Mouse (Mus musculus) lung, postnatal 4 days (tissue): ENCODE data around the gene Cd2.

Experiments used
- DNase-seq, 2 experiments: peaks; one replicate each; pipeline ENCODE4 v3.0.0; 2021

The Cd2 gene

DNA sequence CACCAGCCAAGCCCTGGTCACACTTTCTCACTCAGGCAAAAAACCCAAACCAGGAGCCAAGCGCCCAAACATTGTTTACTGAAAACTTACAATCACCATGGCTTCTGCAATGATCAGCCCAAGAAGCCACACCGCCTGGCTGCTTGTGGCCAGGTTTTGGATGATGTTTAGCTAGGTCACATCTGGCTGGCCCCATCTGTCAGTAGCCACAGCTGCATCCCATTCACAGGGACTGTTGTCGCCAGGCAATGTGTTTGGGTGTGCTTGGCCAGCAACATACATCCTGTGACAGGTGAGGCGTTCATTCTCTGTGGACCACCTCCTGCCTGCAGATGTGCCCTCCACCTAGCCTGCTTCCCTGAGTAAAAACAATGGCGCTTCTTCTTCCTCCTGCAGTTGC, 4.9 kb upstream of the Cd2 start:
- peak in 1 of 2 experiments; percentile 47 for DNase-seq

DNA sequence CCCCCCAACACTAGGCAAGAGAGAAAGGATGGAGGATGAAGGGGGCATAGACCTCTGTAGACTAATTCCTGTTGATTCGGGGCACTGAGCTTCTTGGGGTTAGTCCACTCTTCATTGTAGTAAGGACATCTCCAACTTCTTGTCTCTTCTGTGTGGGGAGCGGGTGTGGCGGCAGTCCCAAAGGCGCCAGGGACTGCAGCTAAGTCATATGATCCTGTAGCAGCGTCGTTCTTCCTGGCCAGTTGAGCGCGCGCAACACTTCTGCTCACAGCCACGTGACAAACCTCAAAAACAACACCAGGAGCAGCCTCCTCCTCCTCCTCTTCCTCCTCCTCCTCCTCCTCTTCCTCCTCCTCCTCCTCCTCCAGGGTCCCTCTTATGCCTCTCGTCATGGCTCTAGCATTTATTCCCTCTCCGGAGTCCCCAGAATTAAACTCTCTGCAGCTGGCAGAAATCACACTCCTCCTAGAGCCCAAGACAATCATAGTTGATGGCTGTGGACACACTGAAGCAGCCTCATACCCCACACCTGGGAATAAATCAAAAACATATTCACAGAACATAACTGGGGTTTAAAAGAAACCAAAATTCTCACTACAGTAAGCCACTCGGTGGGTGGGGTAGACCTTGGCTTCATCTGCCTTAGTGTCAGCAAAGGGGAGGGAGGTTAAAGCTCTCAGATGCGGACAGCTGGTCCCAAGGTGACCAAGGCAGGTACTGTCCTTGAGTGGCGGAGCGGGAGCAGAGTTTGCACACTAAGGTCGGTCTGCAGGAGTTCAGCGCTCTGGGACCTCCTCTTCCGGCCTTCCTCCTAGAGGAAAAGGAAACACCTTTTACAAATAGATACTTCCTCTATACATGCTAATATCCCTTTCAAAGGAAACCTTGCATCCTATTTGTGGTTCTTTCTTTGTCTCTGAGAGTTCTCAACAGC, 3.1 kb upstream of the Cd2 start:
- peak; percentile 38 to 52 for DNase-seq

DNA sequence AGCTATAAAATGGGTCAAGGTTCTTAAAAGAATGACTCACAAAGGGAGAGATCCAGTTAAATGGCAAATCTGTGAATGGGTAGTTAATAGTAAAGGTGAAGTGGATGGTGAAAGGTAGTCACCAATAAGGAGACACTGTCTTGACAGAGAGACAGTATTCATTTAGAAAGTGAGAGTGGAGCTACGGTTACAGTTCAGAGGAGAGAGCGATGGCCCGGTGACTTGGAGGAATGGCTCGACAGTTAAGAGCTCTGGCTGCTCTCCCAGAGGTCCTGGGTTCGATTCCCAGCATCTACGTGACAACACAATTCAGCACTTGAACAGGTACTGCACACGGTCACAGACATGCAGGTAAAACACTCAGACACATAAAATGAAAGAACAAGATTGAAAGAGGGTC, 2.3 kb upstream of the Cd2 start:
- no peak for DNase-seq

DNA sequence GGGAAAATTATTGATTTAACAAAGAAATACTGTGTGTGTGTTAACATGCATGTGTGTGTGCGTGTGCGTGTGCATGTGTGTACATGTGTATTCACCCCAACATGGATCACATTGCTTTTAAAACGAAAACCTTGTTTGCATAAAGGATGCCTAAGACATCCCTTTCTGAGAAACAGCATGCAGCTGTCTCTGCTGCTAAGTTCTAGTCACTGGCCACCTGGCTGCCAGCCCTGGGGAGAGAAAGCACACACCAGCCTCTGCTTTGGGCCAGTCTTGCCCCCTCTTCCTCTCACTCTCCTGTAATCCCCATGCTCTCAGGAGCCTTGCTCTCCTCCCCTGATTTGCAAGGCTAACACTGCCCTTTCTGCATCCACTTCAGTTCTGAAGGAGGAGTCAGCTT, 1.7 kb upstream of the Cd2 start:
- DNase-seq: no peak

DNA sequence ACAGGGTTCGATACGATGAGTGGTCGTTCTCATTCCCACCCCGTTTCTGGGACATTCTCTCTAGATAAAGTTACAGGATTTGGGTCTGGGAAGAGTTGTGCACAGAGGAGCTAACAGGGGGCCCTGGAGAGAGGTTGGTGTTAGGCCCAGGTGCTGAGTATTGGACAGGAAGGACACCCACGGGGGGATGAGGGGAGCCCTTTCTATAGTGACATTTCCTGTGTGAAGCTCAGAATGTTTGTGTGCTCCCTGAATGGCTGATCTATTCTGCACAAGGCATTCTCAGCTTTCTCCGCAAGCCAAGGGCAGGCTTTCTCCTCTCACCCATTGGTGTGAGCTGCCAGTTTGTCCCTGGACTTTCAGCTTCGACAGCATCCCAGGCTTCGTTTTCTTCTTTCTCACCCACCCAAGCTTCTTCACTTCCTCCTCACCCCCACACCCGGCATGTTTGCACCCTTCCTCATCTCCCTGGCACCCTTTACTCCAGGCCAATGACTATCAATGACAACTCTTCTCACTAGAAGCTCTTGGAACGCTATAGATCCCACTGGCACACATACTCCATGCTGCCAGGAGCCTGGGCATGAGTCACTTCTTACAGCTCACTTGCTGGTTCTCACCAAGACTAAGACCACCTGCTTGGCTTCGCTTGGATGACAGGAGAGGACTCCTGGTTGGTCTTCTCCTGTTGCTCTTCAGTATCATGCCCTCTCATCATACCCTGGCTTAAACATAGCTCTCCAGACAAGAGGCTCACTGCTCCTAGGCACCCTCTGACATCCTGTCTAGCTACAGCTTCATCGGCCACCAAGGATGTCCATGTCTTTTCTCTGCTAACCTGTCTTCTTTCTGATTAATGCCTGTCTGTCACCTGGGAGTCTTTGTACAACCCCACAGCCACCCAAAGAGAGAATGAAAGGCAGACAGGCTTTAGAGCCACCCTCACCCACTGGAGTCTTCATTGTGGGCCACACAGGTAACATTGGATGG, 1.1 kb downstream of the Cd2 start:
- DNase-seq: peak in 1 of 2 experiments; percentile 15

DNA sequence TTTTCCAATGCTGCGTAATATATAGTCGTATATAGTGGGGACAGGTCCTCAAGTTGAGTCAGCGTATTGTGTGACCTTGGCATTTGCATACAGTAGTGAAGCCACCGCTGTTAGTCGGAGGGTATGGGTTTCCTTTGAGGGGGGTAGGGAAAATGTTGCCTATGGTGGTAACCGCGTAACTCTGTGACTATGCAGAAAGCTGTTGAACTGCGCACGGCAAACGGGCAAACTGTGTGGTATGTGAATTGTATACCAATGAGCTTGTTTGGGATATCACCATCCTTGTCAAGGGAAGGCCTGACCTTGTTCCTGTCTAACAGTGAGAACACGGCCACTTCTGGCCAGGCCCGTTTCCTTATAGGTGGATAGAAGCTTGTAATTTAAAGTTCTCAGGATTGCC, 1.9 kb downstream of the Cd2 start:
- DNase-seq: peak in 1 of 2 experiments; percentile 7

DNA sequence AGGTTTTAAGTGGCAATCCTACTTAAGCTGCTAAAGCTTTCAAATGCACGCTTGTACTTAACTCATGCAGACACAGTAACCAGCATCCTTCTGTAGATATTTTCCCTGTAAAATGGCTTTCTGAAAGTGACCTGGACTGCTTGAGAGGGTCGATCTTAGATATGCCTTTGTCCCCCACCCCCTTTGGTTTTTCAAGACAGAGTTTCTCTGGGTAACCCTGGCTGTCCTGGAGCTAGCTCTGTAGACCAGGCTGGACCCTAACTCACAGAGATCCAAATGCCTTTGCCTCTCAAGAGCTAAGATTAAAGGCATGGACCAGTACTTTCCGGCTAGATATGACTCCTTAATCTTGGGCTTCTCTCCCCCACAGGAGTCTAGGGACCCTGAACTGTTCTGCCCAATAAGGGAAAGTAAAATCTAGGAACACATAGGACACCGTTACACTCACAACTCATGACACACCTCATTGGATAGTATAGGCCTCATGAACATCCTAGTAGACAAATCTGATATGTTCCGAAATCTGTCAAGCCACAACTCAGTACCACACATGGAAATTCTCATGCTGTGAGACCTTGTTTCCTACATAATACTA, 2.6 kb downstream of the Cd2 start:
- DNase-seq: no peak

DNA sequence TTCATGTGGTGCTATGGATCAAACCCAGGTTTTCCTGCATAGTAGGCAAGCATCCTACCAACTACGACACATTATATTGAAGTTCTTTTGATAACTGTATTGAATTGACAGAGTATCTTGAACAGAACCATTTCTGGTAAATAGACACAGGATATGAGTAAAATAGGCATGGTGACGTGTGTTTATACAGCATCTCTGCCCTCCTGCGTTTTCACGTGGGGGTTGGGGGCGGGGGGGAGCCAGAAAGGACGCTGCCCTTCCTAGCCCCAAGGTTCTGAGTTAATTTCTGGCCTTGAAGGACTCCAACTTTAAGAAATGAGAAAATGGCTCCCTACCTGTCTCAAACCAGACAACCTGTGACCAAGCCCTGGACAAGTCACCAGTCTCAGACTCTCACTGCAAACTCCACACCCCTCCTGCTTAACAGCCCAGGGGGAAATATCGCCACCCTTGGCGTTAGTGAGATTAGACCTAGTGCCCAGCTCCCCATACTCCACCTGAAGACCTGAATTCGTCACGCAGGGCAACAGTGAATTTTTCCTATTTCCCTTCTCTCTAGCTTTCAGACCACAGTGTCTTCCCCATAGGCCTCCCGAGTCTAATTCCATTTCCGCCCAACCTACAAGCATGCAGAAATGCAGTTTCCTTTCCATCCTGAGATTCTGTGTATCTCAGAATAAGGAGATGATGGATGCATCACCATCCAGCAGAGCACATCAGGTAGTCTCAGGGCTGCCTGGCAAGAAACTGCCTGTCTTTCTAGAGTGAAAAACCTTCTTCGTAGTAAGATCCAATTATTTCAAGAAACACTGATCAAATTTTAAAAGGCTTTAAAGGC, 3.7 kb downstream of the Cd2 start:
- DNase-seq: peak in 1 of 2 experiments; percentile 6

DNA sequence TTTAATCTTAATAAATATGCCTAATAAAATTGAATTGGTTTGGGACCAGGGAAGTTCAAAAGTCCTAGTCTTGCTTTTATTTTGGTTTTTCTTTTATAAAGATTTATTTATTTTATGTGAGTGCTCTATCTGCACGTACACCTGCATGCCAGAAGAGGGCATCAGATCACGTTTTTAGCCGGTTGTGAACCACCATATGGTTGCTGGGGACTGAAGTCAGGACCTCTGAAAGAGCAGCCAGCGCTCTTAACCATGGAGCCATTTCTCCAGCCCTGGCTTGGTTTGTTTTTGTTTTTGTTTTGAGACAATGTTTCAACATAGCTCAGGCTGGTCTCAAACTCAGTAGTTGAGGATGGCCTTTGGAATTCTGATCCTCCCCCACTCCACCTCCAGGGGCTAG, 4.3 kb downstream of the Cd2 start:
- peak in 1 of 2 experiments; percentile 6 for DNase-seq

DNA sequence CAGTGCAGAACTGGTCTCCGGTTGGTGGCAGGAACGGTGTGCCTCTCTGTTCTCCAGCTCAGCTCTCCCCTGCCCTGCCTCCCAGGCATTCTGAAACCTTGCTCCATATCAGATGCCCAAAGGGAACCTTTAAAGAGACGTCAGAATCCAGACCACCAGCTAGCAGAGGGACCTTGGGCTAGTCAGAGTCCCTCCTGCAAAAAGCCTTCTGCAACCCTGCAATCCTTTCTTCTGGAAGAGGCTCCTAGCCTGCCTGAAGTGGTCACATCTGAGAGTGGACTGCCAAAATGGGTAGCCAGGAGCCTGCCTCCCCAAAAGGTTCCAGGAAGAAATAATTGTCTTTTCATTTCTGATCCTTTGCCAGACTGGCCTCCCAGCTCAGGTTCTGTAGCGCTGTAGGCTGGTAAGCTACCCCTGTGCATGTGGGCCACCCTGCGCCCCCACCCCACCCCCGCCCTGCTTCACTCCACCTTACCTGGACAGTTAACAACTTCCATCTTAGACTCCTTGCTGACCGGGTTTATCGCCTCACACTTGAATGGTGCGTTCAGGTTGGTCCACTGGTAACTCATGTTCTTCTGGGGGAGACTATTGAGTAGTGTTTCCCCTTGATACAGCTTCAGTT, 5.1 kb downstream of the Cd2 start:
- DNase-seq: peak in 1 of 2 experiments; percentile 7

DNA sequence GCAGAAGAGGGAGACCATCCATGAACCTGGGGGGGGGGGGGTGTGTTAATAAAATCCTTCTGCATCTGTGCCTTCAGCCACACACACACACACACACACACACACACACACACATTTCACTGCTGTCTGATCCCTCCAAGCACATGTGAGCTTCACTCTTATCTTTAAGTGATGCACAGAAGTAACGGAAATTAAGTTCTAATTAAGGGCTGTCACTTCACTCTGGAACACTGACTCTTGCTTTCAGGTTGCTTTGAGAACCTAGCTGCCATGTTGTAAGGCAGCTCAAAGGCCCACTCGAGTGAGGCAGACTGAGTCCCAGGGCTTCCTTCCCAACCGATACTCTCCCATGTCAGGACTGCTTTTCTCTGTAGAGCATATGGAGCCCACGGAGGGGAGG, 5.9 kb downstream of the Cd2 start:
- no peak for DNase-seq

DNA sequence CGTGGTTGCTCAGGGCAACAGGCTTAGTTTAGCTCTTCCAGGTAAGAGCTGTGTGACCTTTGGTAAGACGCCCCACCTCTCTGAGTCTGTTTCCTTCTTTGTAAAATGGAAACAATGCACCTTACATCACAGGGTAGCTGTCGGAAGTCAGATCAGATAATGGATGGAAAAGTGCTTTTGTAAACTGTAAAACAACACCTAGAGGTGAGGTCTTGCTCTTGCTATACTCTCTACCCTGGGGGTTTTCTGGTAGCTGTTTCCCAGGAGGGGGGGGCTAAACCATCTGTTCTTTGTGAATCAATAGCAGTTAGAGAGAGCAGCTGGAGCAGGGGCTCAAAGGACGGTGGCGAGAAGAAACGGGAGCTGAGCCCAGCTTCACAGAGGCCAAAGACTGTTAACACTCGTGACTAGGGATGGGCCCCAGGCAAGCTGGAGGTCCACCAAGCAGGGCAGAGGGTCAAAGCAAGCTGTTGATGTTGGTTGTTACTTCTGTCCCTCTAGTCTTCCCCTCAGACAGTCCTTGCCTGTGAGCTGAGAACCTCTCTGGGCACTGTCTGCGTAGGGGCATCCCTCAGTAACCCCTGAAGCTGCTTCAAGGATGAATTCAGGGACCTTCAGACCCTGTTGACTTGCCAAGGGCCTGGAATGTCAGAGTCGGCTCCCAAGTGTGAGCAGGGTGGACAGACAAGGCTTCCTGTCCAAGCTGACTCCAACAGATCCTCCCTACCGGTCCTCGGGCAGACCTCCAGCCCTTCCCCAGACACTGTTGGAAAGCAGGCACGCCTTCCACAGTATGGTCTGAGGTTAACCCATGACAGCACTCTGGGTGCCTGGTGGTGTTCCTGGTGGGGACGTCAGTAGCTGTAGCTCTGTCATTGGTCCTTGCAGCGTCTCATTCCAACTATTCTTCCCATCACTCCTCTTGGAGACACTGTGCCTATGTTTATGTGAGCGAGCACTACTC, 7.1 kb downstream of the Cd2 start:
- DNase-seq: peak; percentile 78 to 91

DNA sequence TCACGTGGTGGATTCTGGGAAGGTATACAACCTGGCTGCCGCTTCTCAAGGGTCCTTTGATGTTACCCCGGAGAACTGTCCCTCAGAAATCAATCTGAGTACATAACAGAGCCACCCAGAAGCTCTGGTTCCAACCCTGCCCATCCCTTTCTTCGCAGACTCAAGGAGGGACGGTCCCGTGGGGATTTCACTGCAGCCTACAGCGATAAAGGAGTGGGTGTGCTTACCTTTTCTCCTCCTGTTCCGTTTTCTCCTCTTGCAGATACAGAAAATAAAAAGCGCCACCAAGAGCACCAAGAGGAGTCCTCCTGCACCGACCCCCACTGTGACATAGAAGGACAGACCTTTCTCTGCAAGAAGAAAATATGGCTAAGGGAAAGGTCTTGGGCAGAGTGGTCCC, 8.2 kb downstream of the Cd2 start:
- no peak for DNase-seq

DNA sequence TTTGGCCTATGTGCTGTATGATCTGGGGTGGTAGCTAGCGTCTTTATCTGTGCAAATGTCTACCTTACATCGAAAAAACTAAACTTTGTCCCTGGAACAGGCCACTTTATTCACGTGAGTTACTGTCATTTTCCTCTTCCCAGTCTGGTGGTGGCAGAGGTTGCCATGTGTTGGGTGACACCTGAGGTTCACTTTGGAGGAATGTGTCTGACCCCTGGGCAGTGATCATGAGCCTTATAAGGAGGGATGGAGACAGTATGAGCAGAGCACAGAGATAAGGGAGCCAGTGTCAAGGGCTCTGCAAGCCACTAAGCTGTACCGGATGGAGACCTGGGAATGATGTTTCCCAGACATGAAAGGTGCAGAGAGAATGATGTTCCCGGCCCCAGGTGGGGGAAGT, 9.3 kb downstream of the Cd2 start:
- no peak for DNase-seq

DNA sequence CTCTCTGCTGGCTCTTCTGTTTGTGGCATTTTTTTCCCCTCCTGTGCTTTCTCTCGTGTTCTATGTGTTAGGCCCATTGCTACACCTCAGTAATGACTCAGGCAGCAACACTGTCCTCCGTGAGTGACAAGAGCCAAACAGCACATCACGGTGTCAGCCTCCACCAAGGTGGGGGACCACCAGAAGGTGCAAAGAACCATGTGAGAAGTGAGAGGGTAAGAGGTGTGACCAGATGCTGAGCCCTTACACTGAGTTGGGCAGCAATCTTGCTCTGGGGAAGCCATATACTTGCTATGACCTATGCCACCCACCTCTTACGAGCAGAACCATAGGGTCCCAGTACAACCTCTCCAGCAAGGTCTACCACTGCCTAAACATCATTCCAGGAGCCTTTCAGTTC, 9.9 kb downstream of the Cd2 start:
- DNase-seq: no peak

DNA sequence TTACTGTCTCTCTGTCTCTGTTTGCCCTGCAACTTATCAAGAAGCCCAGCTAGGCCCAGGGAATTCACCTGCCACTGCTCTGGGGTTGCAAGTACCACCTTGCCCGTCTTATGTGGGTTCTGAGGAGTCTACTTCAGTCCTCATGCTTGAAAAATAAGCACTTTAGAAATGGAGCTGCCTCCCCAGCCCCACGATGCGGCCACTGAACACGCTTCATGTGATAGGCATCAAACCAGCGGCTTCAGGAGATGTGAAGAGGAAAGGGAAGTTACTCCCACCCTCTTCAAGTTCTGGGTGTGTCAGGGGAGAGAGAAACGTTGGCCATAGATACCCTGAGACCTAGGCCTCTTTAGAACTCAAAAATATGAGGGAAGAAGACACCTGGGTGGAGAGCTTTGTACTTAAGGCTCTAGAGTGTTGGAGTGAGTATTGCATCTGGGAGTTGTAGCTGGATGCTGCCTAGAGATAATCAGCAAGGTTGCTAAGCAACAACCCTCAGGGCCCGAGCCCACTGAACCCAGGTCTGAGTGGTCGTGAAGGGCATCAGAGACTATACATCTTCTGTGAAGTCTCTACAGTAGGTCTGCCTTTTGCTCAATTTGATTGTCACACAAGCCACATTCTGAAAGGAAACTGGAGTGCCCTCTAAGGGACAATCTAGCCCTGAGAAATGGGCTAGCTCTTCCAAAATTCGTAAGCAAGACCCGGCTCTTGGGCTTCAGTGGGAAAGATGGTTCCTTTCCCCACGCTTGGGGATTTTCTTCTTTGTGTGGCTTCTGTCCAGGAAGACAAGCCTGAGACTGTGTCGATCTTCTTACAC, 11.0 kb downstream of the Cd2 start:
- no peak for DNase-seq

DNA sequence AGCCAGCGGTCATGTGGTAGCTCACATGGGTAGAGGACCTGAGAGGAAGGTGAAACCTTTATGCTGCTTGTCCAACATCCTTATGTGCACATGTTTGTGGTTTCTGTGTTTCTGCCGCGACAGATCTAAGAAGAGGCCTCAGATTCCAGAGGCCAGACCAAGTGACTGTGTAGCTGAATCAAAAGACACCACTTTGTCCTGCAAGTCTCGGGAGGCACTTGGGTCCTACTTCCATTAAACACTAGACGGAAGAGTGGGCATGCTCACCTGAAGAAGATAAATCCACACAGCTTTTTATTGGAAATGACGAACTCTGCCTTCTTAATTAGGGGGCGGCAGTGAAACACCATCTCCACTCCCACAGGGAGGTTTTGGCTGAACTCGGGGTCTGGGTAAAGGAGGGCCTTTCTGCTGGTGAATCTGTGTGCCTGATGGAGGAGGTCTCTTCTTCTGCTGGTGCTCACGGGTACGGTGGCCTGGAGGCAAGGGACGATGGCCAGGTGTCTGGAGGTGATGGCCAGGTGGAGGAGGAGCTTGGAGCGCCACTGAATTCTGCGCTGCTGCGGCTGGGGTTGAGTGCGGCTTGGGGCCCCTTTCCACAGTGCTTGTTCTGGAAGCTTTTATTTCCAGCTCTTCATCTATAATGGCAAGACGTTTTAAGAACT, 12.0 kb downstream of the Cd2 start:
- no peak for DNase-seq

DNA sequence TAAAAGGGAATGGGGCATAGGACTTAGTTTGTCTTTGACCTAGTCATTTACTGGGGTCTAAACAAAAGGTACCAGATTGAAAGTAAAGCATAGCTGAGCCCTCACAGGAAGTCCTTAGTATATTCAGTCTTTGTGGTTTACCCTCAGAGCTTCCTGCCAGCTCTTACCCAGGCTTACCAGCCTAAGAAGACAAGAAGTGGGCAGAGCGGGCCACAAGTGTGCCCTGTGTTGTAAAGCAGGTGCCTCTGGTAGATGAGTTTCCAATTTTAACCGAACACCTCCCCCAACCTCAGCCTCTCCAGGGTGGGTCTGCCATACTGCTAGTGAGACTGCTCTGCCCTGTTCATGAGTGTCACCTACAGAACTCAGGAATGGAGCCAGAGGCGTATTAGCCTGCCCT, 12.9 kb downstream of the Cd2 start:
- peak in 1 of 2 experiments; percentile 31 for DNase-seq
